Mouse (Mus musculus) thymus, postnatal 25 days (tissue): ENCODE measurements around the gene Gabarap.
A peak's percentile ranks its signal among the peaks of the same experiment; 100 is the strongest.
"Not testable (repeated sequence)": the region's sequence is repeated elsewhere in the genome, so short reads cannot be mapped to it uniquely, and the experiment has no call there.

Source experiments
- DNase-seq: peaks from one replicate; pipeline ENCODE4 v3.0.0; 2022

The Gabarap gene

GRCm38 (mm10) chr11:70000396-70000898 lies 9.5 kb downstream of the Gabarap start, which contains the start of gene Dvl2:
Gene Dvl2, plus strand, starts transcription at chr11:70000595.
- DNase-seq: peak; percentile 85

- no peak for DNase-seq
Measured at GRCm38 (mm10) chr11:70001159-70001558, 10.2 kb downstream of the Gabarap start.

GRCm38 (mm10) chr11:70001865-70002264 lies 10.9 kb downstream of the Gabarap start:
- peak; percentile 70 for DNase-seq

GRCm38 (mm10) chr11:70002471-70002870 lies 11.5 kb downstream of the Gabarap start:
- DNase-seq: no peak

- DNase-seq: peak; percentile 52
Measured at GRCm38 (mm10) chr11:70005521-70005920, 14.6 kb downstream of the Gabarap start.

- no peak for DNase-seq
Measured at GRCm38 (mm10) chr11:70010033-70010432, 19.1 kb downstream of the Gabarap start.

GRCm38 (mm10) chr11:70010548-70010947 lies 19.6 kb downstream of the Gabarap start:
- DNase-seq: no peak

- DNase-seq: no peak
Measured at GRCm38 (mm10) chr11:70010961-70011360, 20.0 kb downstream of the Gabarap start.

GRCm38 (mm10) chr11:70012931-70013330 lies 22.0 kb downstream of the Gabarap start:
- DNase-seq: no peak

- no peak for DNase-seq
Measured at GRCm38 (mm10) chr11:70013408-70013807, 22.5 kb downstream of the Gabarap start.

GRCm38 (mm10) chr11:70014051-70014450 lies 23.1 kb downstream of the Gabarap start:
- DNase-seq: no peak

GRCm38 (mm10) chr11:70014880-70015558 lies 24.1 kb downstream of the Gabarap start, which contains the start of gene Acadvl:
Gene Acadvl, minus strand, starts transcription at chr11:70015411.
- peak; percentile 85 for DNase-seq

- DNase-seq: no peak
Measured at GRCm38 (mm10) chr11:70015677-70016076, 24.7 kb downstream of the Gabarap start.

GRCm38 (mm10) chr11:70016177-70016576 lies 25.2 kb downstream of the Gabarap start:
- DNase-seq: not testable (repeated sequence)

GRCm38 (mm10) chr11:70016669-70017068 lies 25.7 kb downstream of the Gabarap start, which contains the start of gene Dlg4:
Gene Dlg4, plus strand, starts transcription at chr11:70016942.
- DNase-seq: no peak

- no peak for DNase-seq
Measured at GRCm38 (mm10) chr11:70017199-70017767, 26.3 kb downstream of the Gabarap start.

GRCm38 (mm10) chr11:70018131-70018990 lies 27.4 kb downstream of the Gabarap start:
- DNase-seq: peak; percentile 67

GRCm38 (mm10) chr11:70019495-70020021 lies 28.6 kb downstream of the Gabarap start:
- no peak for DNase-seq

GRCm38 (mm10) chr11:70020022-70020631 lies 29.2 kb downstream of the Gabarap start:
- peak; percentile 65 for DNase-seq

GRCm38 (mm10) chr11:70020731-70021263 lies 29.9 kb downstream of the Gabarap start:
- DNase-seq: peak; percentile 77

GRCm38 (mm10) chr11:70021264-70022132 lies 30.6 kb downstream of the Gabarap start:
- peak; percentile 94 for DNase-seq
